In the genomic region with DNA sequence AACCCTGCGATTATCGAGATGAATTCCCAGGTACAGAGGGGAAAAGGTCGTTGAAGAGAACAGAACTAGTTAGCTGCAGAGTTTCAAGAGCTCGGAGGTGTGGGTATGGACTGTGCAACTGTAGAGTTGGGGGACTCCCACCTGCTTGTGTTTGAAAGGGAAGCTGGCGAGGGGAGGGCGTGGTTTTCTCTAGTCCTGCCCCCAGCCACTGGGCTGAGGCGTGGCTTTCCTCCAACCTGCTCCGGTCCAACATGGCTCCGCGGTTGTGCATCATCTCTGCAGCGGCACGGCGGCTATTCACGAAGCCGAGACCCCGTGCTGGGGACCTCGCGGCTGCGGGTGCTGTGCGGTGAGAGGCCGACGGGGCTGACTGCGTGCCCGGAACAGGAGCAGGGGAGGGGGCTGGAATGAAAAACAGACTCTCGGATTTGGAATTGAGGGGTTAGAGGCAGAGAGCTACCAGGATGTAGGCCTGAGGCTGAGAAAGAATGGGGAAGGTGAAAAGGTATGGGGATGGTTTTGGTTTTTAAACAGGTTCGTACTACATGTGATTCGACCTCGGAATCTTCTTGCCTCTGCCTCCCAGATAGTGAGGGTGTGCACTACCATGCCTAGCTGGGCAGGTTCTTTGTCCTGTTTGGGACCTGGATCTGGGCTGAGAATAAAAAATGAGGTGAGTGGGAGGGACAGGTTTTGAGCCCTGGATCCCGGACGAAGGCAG, we compare ENCODE assay signal across 8 mouse cellular contexts. TPM values are rescaled to one million over a fixed set of nuclear protein-coding genes. Genes with fewer than 3 reads are reported as not detected.
DNase-seq lines count a peak whose midpoint lies in the region; ATAC-seq lines count a peak whose summit lies in the region.

TSS of gene Nipsnap1 (plus strand) at position 197 of the 721 bp plus-strand sequence.

- 2% methylated on average over 30 of the region's 30 CpGs for WGBS in heart, embryonic 14.5 days
- WGBS in liver, embryonic 13.5 days (ENCODE audit: insufficient replicate concordance): 1% methylated on average over 30 of the region's 30 CpGs
- under 1% methylated on average over 30 of the region's 30 CpGs for WGBS in stomach, embryonic 15.5 days

- H3K27me3 ChIP-seq in heart, embryonic 14.5 days (ENCODE audit: control insufficient read depth, insufficient read depth, low read length): no peaks in the 10 kb centered on the region
- H3K27me3 ChIP-seq in liver, embryonic 13.5 days: no peaks in the 10 kb centered on the region
- H3K27me3 ChIP-seq in stomach, embryonic 15.5 days (replicated peaks): no peaks in the 10 kb centered on the region

- 0 out of 2 replicates have a peak, but pooled peaks cover 4% of the 10 kb centered on the region for H3K9me3 ChIP-seq in heart, embryonic 14.5 days (ENCODE audit: control insufficient read depth, low read length)
- no peaks in the 10 kb centered on the region for H3K9me3 ChIP-seq in liver, embryonic 13.5 days (replicated peaks)
- no peaks in the 10 kb centered on the region for H3K9me3 ChIP-seq in stomach, embryonic 15.5 days

- peaks cover 8% of the 10 kb centered on the region for H3K4me1 ChIP-seq in brown adipose tissue, adult 24 weeks (ENCODE audit: control insufficient read depth, insufficient read depth, insufficient read length, low read length)
- peaks cover 7 to 8% of the 10 kb centered on the region in 2 experiments; a peak in 2 of 4 replicates for H3K4me1 ChIP-seq in heart, embryonic 14.5 days (ENCODE audit: control insufficient read depth in 2 of 2, insufficient read depth in 2 of 2, low read length in 2 of 2)
- peaks cover 17% of the 10 kb centered on the region for H3K4me1 ChIP-seq in liver, embryonic 13.5 days (replicated peaks)
- peaks cover 6% of the 10 kb centered on the region; the same call in 1 of the 2 replicates for H3K4me1 ChIP-seq in stomach, embryonic 15.5 days

- H3K36me3 ChIP-seq in heart, embryonic 14.5 days (ENCODE audit: control insufficient read depth, insufficient read depth, low read length): no peaks in the 10 kb centered on the region
- peaks cover 13% of the 10 kb centered on the region for H3K36me3 ChIP-seq in liver, embryonic 13.5 days
- H3K36me3 ChIP-seq in stomach, embryonic 15.5 days: no peaks in the 10 kb centered on the region

- peak within 1 kb of the TSS; percentile 71 for H3K9ac ChIP-seq in heart, embryonic 14.5 days (ENCODE audit: low read length)
- H3K9ac ChIP-seq in liver, embryonic 13.5 days: peak within 1 kb of the TSS; percentile 53
- H3K9ac ChIP-seq in stomach, embryonic 15.5 days: peak within 1 kb of the TSS; percentile 48

- peak; percentile 76 for ATAC-seq in erythroid progenitor cell, adult 5-6 weeks (replicated peaks; ENCODE audit: low FRiP score, poor library complexity, severe bottlenecking)
- ATAC-seq in heart, embryonic 14.5 days (ENCODE audit: insufficient number of reproducible peaks, insufficient read depth, low FRiP score, low read depth): peak; percentile 75
- ATAC-seq in liver, embryonic 13.5 days (ENCODE audit: low read depth): peak; percentile 80
- peak; percentile 90 for ATAC-seq in stomach, embryonic 15.5 days (ENCODE audit: insufficient read depth, low FRiP score, low read depth)

- peak within 1 kb of the TSS; percentile 79 for H3K4me3 ChIP-seq in brown adipose tissue, adult 24 weeks (ENCODE audit: insufficient read depth, low read depth, low read length)
- H3K4me3 ChIP-seq in heart, embryonic 14.5 days (ENCODE audit: control insufficient read depth in 1 of 2, insufficient read depth in 1 of 2, low read depth in 1 of 2, low read length in 2 of 2): peak within 1 kb of the TSS; percentile 71 to 73
- peak within 1 kb of the TSS; percentile 64 for H3K4me3 ChIP-seq in liver, embryonic 13.5 days (replicated peaks)
- peak within 1 kb of the TSS; percentile 70 for H3K4me3 ChIP-seq in stomach, embryonic 15.5 days (replicated peaks)

- DNase-seq in CD8-positive naive resting alpha-beta T cell, adult 2 months (ENCODE audit: low read depth in 2 of 2, low spot score in 2 of 2): peak; percentile 77 to 87
- DNase-seq in kidney, postnatal 14 days: peak; percentile 89
- peak; percentile 71 for DNase-seq in liver, embryonic 13.5 days
- peak; percentile 77 to 83 for DNase-seq in natural killer cell, adult 2 months (ENCODE audit: low spot score in 2 of 2)

- no peak within 1 kb of the TSS for H3K27ac ChIP-seq in brown adipose tissue, adult 24 weeks (replicated peaks; ENCODE audit: low read depth, low read length)
- no peak within 1 kb of the TSS for H3K27ac ChIP-seq in heart, embryonic 14.5 days (replicated peaks in 1 of 2; ENCODE audit: control insufficient read depth in 1 of 2, insufficient read depth in 1 of 2, low read depth in 2 of 2, low read length in 2 of 2)
- H3K27ac ChIP-seq in liver, embryonic 13.5 days: peak within 1 kb of the TSS; percentile 78
- H3K27ac ChIP-seq in stomach, embryonic 15.5 days: peak within 1 kb of the TSS; percentile 52; the same call in 1 of the 2 replicates

- H3K4me2 ChIP-seq in heart, embryonic 14.5 days (ENCODE audit: low read length): peak within 1 kb of the TSS; percentile 87
- peak within 1 kb of the TSS; percentile 74 for H3K4me2 ChIP-seq in liver, embryonic 13.5 days
- peak within 1 kb of the TSS; percentile 78 for H3K4me2 ChIP-seq in stomach, embryonic 15.5 days

RNA-seq across cellular contexts. Expression of gene Nipsnap1, which starts in this region (rescaled TPM):
- 24.9 and 35.0 TPM in 2 replicates for polyA plus RNA-seq in brown adipose tissue, adult 24 weeks (2012; ENCODE audit: insufficient read depth, insufficient read length, missing spikeins)
- total RNA-seq in erythroid progenitor cell, adult 5-6 weeks (2015; ENCODE audit: low replicate concordance): not detected in 2 replicates
- 1.3 and 12.7 TPM in 2 replicates for total RNA-seq in erythroid progenitor cell, adult 5-6 weeks (2017; ENCODE audit: low replicate concordance)
- 28.8 and 30.1 TPM in 2 replicates for polyA plus RNA-seq in heart, embryonic 14.5 days (2014; fragmentation: Nextera tagmentation; extraction: Ambion mirVana)
- 74.2 and 81.4 TPM in 2 replicates for polyA plus RNA-seq in liver, embryonic 13.5 days (2015; fragmentation: Nextera tagmentation; extraction: Ambion mirVana)
- polyA plus RNA-seq in stomach, embryonic 15.5 days (2015; fragmentation: Nextera tagmentation; extraction: Ambion mirVana): 64.1 and 68.6 TPM in 2 replicates

Comparison
In these comparisons a context has a peak if more than half of its experiments do, and no peak if none do; other contexts are left out.
1. H3K27ac ChIP-seq: peak in liver, embryonic 13.5 days (single experiment) and stomach, embryonic 15.5 days (single experiment); none in brown adipose tissue, adult 24 weeks (single experiment) and heart, embryonic 14.5 days (0 of 2).
2. Peak in every context shown above with its lines, with median percentiles within 50 percentile points of each other: DNase-seq, H3K4me3 ChIP-seq, ATAC-seq, H3K4me2 ChIP-seq and H3K9ac ChIP-seq.